Mouse (Mus musculus) yolk sac, embryonic 10.5 days (tissue): Measurements from ENCODE around the gene Pdpk1.

Experiments used
- DNase-seq: peaks from one replicate; pipeline ENCODE4 v3.0.0-alpha.2; 2017; ENCODE audit warnings: low spot score

Gene Pdpk1

DNA sequence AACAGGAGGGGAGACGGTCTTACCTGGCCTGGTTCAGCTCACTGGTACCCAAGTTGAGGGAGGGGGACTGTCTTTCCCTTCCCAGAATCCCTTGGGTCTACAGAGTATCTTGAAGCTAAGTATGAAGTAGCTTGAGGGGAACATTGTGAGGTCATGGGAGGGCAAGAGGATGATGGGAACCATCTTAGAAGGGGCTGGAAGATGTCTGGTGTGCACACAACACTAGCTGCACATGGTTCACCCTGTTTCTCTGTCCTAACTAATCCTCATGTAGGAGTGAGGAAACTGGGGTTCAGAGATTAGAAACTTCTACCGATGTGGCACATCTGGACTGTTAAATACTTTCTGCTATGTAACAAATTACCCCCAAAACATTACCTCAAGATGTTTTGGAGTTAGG, at the start of gene Pdpk1:
TSS of gene Pdpk1 (minus strand) at position 101 of the 400 bp plus-strand sequence.
- no peak for DNase-seq

DNA sequence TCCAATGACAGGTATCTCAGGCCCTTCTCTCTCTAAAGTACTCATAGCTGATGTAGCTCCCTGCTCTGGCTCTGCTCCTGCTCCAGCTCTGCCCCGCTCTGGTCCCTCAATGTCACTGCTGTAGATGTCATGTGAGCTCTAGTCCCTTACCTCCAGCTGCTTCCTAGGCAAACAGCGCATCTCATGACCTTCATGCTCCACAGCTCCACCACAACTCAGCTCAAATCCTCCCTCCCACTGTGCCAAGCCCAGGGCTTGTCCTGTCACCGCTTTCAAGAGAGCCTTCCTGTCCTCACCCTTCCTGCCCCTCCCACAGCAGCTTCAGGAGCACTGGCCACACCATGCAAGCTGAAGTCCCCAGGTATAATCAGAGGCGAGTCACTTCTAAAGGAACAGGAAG, 49.0 kb upstream of the Pdpk1 start:
- no peak for DNase-seq

DNA sequence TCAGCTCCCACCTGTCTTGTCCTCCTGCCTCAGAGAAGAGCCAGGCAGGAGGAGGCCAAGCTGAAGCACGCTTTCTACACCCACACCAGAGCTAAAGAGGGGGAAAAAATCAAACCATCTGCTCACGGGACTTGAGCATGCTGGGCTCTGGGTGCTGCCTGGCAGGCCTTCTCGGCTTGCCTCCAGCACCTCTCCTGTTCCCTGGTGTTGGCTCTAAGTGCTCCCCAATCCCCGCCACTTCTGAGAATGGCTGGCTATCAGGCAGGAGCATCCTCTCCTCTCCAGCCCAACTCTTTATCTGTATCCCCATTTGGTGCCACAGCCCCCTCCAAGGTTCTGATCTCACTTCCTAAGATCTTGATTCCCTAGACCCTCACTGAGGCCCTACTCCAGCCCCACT, 48.5 kb upstream of the Pdpk1 start:
- no peak for DNase-seq

DNA sequence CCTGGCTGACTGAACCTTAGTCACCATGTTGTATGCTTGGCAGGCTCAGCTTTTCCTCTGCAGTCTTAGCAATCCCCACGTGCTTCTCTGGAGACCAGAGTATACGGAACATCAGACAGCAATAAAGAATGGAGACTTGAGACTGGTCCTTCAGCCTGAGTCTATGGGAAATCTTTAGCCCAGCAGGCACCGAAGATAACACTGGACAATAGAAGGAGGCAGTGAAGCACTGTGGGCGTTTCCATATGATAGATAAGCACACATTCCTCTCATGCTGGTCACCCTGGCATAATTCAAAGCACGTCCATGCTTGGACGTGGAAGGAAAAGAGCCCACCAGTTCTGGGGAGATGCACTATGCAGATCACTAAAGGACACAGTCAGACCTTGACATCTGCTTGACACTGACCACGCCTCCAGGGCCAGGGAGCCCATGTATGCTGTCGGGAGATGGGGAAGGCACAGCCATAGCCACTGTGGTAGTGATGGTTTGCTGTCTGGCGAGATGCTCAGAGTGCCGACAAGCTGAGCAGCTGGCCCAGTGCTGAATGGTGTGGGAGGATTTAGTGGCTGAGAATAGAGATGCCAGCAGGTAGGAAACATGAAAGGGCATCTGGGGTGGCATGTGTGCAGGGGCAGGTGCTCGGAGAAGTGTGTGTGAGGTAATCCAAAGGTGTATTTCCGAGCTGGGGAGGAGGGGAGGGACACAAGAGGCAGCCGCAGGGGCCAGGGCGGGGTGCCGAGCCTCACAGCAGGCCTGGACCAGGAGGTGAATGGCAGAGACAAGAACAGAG, 46.5 kb upstream of the Pdpk1 start:
- no peak for DNase-seq

DNA sequence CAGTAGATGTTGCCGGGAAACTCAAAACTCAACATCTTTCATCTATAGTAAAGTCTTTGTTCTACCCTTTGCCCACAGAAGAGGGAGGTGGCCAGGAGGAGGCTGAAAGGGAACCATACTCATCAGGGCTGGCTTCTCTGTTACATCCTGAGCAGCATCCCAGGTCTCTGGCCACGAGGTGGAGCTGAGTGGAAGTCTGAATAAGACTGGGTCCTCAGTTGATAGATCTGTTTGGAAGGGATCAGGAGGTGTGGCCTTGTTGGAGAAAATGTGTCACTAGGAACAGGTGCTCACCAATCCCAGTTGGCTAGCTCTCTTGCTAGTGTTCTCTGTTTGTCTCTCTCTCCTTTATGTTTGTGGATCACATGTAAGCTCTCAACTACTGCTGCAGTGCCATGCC, 44.6 kb upstream of the Pdpk1 start:
- DNase-seq, result no peak

DNA sequence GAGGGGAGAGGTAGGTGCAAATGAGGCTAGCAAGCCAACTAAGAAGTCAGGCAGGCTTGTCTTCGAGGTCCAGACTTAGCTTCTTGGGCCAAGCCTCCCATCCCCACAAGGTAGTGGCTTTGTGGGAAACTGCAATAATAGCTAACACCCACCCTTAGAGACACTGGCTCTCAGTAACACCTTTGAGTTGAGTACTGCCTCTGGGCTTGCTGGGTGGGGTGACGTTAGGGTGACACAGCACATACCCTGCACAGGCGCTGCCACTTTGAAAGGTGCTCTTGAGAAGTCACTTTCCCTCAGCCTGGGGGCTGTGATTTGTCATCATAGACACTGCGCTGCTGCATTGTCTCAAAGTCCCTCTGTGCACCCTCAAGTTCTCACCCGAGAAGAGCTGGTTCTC, 43.0 kb upstream of the Pdpk1 start:
- DNase-seq, result no peak

DNA sequence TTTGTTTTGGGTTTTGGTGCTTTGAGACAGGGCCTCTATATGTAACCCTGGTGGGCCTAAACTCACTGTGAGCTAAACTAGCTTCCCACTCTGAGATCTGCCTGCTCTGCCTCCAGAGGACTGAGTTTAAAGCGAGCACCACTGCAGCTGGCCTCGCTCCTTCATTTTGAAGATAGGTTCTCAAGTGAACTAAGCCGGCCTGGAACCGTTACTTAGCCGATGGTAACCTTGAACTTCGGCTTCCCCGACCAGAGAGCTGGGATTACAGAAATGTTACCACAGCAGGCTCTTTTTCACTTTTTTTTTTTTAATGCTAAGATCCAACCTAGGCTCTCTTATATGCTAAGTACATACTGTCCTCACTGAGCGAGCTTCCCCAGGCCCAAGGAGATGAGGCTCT, 42.5 kb upstream of the Pdpk1 start:
- no peak for DNase-seq

DNA sequence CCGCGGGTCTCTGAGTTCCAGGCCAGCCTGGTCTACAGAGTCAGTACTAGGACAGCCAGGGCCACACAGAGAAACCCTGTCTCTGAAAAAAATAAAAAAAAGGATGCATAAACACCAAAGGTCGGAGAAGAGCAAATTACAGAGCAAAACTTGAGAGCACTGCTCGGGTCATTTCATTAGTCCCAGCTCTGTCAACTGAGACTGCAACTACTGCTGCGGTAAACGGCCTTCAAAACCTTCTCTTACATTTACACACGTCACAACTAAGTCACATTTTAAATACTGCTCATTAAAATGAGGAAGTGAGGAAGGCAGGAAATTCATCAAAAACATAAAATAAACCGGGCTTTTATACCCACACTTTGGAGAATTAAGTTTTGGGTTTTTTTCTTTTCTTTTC, 42.1 kb upstream of the Pdpk1 start:
- DNase-seq, result no peak

DNA sequence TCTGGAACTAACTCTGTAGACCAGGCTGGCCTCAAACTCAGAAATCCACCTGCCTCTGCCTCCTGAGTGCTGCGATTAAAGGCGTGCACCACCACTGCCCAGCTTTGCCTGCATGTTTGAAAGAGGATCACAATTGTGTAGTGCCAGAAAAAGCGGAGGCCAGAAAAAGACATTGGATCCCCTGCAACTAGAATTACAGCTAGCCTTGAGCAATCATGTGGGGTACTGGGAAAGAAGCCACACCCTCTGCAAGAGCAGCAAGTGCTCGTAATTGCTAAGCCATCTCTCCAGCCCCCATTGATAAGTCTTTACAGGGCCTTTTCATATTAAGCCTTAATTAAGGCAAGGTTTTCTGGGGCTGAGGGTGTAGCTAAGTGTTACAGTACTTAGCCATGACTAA, 40.8 kb upstream of the Pdpk1 start:
- DNase-seq, result no peak

DNA sequence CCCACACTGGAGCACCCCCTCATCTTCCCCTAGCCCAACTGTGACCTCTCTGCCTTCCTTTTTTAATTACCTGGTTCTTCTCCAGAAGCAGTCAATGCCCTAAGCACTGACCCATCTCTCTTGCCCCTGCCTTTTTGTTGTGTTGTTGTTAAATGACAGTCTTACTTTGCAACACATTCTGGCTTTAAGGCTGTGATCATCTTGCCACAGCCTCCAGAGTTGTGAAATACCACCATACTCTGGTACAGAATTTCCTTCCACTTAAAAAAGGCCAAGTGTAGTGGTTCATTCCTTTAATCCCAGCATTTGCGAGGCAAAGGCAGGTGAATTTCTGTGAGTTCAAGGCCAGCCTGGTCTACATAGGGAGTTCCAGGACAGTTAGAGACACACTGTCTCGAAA, 40.2 kb upstream of the Pdpk1 start:
- no peak for DNase-seq

DNA sequence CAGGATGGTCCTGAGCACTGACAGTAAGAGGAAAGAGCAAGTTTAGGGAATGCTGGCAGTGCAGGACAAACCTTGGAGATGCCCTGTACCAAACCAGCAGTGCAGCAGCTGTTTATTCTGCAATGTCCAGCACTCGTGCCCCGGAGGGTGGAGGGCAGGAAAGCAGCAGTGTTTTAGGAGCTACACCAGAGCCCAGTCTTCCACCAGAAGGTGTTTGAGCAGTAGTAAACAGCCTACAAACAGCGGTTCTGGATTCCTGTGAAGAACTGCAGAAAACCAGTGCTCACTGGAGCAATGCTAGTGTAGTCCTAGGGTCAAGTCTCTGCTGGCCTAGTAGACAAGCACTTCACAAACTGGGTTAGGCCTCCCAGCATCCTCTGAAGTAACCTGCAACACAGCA, 23.5 kb upstream of the Pdpk1 start:
- DNase-seq, result no peak

DNA sequence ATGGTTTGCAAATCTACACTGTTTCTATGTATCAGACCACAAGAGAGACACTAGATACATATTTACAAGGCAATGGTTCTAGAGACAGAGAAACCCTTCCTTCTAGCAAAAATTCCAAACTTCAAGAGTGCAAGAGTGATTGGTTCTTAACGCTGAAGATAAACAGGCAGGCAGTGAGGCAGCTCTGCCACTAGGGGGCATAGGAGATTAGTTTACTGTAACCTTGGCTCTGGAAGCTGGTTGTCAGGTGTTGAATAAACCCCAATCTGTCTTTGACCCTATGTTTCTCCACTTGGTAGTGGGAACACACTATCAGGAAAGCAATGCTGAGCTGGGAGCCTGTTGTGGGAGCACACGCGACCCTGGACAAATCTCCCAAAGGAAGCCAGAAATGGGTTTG, 22.7 kb upstream of the Pdpk1 start:
- DNase-seq, result peak; percentile 54

DNA sequence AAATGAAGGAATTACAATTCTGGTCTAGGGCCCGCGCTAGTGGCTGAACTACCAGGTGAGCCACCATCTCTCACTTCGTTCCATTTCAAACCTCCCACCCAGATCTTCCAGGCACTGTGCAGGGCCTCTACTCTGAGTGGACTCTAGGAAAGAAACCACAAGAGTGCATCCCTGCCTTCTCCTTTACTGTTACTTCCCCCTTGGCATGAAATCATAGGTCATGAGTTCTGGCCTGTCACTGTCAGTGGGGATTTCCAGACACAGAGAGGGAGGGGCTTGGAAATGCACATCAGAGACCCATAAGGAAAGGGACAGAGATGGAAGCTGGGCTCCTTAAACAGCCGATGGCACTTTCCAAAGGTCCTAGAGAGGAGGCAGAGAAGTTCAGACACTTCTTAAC, 21.0 kb upstream of the Pdpk1 start:
- no peak for DNase-seq

DNA sequence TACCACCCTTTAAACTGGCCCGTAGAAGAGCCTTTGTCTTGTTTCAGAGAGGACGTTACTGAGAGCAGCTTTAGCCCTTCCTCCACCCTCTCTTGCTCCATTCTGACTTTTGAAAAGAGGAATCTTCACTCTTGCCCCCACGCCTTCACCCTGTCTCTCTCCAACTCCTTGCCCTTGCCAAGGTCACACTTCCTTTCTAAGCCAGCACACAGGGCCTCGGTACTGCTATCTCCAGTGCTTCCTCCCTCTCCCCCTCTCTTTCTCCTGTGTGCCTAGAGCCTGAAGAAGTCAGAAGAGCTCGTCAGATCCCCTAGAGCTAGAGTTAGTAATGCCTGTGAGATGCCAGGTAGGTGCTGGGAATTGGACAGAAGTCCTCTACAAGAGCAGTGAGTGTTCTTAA, 20.0 kb upstream of the Pdpk1 start:
- DNase-seq, result no peak

DNA sequence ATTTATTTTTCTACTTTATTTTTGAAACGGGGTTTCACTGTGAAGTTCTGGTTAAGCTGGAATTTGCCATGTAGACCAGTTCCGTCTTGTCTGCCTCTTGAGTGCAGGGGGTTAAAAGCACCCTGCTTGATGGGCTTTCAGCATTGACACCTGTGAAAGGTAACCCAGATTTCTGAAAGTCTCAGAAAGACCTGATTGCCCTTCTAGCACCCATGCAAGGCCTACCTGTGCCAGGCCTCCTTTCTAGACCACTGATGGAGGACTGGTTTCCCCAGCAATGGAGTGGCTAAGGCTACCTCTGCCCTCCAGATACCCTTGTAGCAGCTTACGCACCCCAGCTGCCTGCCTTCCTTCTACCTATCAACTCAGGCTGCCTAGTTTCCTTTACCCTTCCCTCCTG, 19.4 kb upstream of the Pdpk1 start:
- no peak for DNase-seq

DNA sequence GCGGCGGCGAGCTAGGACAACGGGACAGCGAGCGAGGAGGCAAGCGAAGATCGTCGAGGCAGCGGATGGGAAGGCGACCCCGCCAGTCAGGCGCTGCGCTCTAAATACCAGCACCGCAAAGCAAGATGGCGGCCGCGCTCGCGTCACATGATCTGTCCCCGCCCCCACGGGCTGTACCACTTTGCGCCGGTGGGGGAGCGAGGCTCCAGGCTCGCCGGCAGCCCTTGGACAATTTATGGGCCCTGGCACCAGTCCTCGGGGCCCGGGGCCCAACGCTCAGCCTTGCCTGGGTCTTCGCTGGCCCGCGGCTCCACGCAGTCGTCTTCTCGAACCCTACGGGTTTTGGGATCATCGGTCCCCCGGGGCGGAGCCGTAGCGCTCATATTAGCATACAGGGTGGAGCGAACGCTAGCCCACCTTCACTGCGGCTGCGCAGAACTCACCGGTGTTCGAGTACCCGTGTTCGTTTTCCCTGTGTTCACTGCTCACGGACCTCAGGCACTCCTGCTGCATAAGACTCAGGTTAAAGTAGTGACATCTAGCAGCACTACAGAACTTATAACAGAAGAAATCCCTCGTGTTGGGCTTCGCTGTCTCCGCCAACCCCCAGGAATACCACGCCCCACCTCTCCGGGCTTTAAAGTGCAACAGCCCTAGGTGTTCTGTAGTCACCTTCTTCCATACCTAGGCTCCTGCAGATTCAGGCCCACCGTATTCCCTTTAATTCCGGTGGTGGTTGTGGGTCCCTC, 18.8 kb upstream of the Pdpk1 start, which contains the start of gene Atp6v0c:
TSS of gene Atp6v0c (minus strand) at position 386 of the 749 bp plus-strand sequence.
- DNase-seq, result peak; percentile 95

DNA sequence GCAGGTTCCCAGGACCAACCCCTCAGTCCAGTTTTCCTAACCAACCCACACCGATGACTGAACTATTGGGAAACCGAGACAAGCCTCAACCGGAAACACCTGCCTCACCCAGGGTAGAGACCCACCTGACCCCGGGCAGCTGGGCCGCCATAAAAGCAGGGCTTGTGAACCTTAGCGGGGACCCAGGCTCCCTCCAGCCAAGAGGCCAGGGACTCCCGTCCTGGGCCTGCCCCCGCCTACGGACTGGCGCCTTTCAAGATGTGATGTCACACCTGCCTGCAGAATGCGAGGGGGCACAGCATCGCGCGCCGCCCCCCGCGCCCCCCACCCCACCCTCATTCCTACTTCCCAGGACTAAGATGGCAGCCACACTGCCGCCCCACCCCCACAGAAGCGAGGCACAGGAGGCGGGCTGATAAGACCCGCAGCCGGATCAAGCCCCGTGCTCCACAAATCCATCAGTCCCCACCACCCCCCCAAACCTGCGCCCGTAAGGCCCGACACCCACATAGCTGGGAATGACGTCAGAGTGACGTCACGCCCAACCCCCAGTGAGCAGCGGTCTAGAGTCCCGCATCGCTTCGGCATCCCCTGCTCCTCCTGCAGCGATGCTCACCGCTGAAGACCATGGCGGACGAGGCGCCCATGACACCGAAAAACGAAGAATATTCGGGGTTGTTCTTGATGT, 18.0 kb upstream of the Pdpk1 start:
- DNase-seq, result peak; percentile 79

DNA sequence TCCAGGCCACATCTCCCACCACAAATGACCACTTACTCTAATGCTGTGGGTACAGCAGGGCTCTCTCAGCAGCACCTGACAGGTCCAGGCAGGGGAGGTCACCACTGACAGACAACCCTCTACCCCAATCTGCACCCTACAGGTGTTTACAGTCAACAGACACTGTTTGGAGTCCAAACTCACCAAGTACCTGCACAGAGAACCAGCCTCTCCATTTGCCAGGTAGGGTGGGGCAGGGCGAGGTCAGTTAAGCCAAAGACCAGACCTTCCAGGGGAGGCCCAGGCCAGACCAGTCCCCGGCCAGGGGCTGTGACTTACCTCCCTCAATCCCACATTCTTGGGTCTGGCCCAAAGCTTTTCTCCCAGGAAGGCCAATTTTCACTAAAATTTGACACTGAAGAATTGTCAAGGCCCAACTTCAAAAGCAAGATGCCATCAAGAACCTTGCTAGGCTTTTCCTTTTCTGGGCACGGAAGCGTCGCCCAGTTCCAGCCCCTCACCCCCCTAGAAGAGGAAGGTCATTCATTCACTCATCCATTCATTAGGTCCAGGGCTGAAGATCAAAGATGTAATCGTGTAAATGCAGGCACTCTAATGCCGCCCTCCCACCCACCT, 17.3 kb upstream of the Pdpk1 start:
- DNase-seq, result no peak

DNA sequence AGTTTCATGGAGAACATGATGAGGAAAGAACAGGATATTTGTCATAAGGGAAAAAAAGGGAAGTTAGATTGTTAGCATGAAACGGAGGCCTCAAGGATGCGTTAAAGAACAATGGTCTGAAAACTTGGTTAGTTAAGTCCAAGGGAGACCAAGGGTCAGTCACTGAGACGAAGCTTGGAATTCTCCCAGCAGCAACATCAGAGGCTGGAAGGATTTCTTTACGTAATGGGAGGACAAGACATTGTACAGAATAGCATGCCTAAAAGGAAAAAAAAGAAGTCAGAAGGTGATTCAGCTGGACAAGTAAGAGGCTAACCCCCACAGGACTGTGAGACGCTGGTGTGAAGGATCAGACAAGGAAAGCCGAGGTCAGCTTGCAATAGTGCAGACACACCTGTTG, 16.4 kb upstream of the Pdpk1 start:
- DNase-seq, result no peak

DNA sequence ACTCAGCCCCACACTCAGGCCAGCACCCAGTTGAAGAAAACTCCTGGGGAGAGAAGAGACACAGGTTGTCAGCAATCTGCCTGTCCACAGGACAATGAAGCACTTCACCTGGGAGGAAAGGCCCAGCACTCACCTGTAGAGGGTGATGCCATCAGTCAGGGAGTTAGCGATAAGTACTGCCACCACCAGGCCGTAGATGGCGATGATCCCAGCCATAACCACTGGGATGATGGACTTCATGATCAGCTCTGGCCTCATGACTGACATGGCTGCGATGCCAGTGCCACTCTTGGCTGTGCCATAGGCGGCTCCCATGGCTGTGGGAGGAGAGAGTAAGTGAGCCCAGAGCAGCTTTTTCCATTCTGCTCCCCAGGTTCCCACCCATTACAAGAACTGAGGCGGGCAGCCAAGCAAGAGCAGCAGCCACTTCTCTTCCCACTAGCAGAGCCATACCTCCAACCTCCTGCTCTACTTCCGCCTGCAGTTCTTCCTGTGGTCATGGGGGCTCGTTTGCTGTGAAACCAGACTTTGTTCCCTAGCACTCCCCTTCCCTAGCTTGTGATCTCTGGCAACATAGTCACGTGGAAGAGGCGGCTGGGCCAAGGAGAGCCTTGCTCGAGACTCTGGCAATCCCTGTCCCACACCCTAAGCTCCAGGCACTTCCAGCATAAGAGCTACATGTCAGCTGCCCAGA, 14.0 kb upstream of the Pdpk1 start:
- DNase-seq, result peak; percentile 87

DNA sequence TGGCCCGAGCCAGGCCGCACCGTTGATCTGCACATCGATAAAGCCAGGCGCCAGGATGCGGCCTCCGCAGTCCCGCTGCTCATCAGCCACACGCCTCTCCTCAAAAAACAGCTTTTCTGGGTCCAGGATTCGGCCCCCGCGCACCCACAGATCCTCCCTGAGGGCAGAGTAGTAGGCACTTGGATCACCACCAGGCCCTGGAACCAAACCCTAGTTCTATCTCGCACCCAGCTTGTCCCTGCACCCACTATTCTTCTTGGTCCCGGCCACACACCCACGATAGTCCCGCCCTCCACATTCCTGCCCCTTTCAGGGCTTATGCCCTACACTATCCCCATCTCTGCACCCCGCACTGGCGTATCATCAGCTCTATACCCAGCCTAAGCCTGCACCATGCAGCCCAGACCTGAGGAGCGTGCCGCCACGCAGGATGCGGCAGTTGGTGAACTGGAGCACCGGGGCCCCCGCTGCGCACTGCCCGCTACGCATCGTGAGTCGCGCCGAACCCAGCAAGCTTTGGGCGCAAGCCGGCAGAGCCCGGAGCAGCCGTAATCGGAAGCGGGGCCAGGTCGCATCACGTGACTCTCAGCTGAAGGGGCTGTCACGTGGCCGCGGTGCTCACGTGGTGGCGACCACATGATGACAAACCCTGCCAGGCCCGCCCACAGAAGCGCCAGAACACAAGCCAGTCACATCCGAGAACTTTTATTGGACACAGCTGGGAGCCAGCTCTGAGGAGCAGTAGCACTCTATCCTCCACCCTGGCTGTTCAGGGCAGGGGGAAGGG, 12.6 kb upstream of the Pdpk1 start, which contains the start of gene Amdhd2:
TSS of gene Amdhd2 (minus strand) at position 591 of the 787 bp plus-strand sequence.
- DNase-seq, result peak; percentile 96
